7 mouse cellular contexts compared by ENCODE assay signal in genomic region chr7:28888701-28889161, GRCm38 (mm10). TPM values are rescaled to one million over a fixed set of nuclear protein-coding genes. Genes with fewer than 3 reads are reported as not detected.
DNase-seq lines count a peak whose midpoint lies in the region; ATAC-seq and TF ChIP-seq lines count a peak whose summit lies in the region.

No protein-coding gene starts in this region.

- peak overlapping the region; percentile 59 for H3K4me2 ChIP-seq in lung, embryonic 15.5 days
- H3K4me2 ChIP-seq in intestine, embryonic 14.5 days (ENCODE audit: low read length), result peak overlapping the region; percentile 45
- peak overlapping the region; percentile 58 for H3K4me2 ChIP-seq in neural tube, embryonic 15.5 days

- TF ChIP-seq POLR2A in lung, adult 2 months (IDR thresholded peaks at IDR 0.05; ENCODE audit: borderline replicate concordance, extremely low read depth, low read depth, low read length), result no peak

- no peak for ATAC-seq in lung, embryonic 15.5 days (ENCODE audit: borderline replicate concordance, extremely low read depth, low FRiP score, low TSS enrichment)
- peak; percentile 17; the same call in 1 of the 2 replicates for ATAC-seq in intestine, embryonic 14.5 days (replicated peaks; ENCODE audit: low FRiP score, low TSS enrichment, low read depth)
- peak; percentile 65 for ATAC-seq in neural tube, embryonic 15.5 days (ENCODE audit: low FRiP score)

- H3K9ac ChIP-seq in lung, embryonic 15.5 days, result no peak overlapping the region
- no peak overlapping the region; the same call in 1 of the 2 replicates for H3K9ac ChIP-seq in intestine, embryonic 14.5 days (ENCODE audit: low read length)
- H3K9ac ChIP-seq in neural tube, embryonic 15.5 days (replicated peaks), result 0 out of 2 replicates have a peak overlapping the region, but pooled peaks have one; percentile 4

- H3K27ac ChIP-seq in lung, embryonic 15.5 days, result no peak overlapping the region
- 0 out of 2 replicates have a peak overlapping the region, but pooled peaks have one; percentile 16 for H3K27ac ChIP-seq in forebrain, embryonic 10.5 days
- no peak overlapping the region for H3K27ac ChIP-seq in intestine, embryonic 14.5 days (ENCODE audit: low read depth)
- H3K27ac ChIP-seq in neural tube, embryonic 15.5 days (replicated peaks), result no peak overlapping the region

- peaks cover 51% of the 10 kb centered on the region for H3K27me3 ChIP-seq in lung, embryonic 15.5 days
- H3K27me3 ChIP-seq in forebrain, embryonic 10.5 days (ENCODE audit: poor library complexity, severe bottlenecking), result peaks cover 53% of the 10 kb centered on the region
- peaks cover 30% of the 10 kb centered on the region for H3K27me3 ChIP-seq in intestine, embryonic 14.5 days (replicated peaks; ENCODE audit: control insufficient read depth, insufficient read depth, low read length)
- peaks cover 36% of the 10 kb centered on the region for H3K27me3 ChIP-seq in neural tube, embryonic 15.5 days (replicated peaks)

- peaks cover 26% of the 10 kb centered on the region for H3K36me3 ChIP-seq in lung, embryonic 15.5 days
- peaks cover 32% of the 10 kb centered on the region for H3K36me3 ChIP-seq in forebrain, embryonic 10.5 days (replicated peaks)
- peaks cover 28% of the 10 kb centered on the region for H3K36me3 ChIP-seq in intestine, embryonic 14.5 days (ENCODE audit: control insufficient read depth, insufficient read depth, low read length)
- H3K36me3 ChIP-seq in neural tube, embryonic 15.5 days, result peaks cover 25% of the 10 kb centered on the region

- no peaks in the 10 kb centered on the region for H3K9me3 ChIP-seq in lung, embryonic 15.5 days
- no peaks in the 10 kb centered on the region for H3K9me3 ChIP-seq in forebrain, embryonic 10.5 days
- no peaks in the 10 kb centered on the region for H3K9me3 ChIP-seq in intestine, embryonic 14.5 days (ENCODE audit: control insufficient read depth, low read length)
- no peaks in the 10 kb centered on the region for H3K9me3 ChIP-seq in neural tube, embryonic 15.5 days (replicated peaks)

- WGBS in lung, embryonic 15.5 days, result 1% methylated on average over 27 of the region's 27 CpGs
- 7% methylated on average over 27 of the region's 27 CpGs for WGBS in lung, adult 2 months
- WGBS in forebrain, embryonic 10.5 days, result 3% methylated on average over 27 of the region's 27 CpGs
- 4% methylated on average over 26 of the region's 27 CpGs for WGBS in intestine, embryonic 14.5 days
- 3% methylated on average over 27 of the region's 27 CpGs for WGBS in neural tube, embryonic 15.5 days

- H3K4me3 ChIP-seq in lung, embryonic 15.5 days, result peak overlapping the region; percentile 27
- no peak overlapping the region for H3K4me3 ChIP-seq in lung, adult 2 months (replicated peaks; ENCODE audit: extremely low read depth, low read depth, low read length)
- peak overlapping the region; percentile 48 for H3K4me3 ChIP-seq in forebrain, embryonic 10.5 days
- peak overlapping the region; percentile 25 for H3K4me3 ChIP-seq in intestine, embryonic 14.5 days (ENCODE audit: low read depth, low read length)
- H3K4me3 ChIP-seq in neural tube, embryonic 15.5 days (replicated peaks), result peak overlapping the region; percentile 41

- H3K4me1 ChIP-seq in lung, embryonic 15.5 days, result peaks cover 10% of the 10 kb centered on the region
- 0 out of 2 replicates have a peak, but pooled peaks cover 2% of the 10 kb centered on the region for H3K4me1 ChIP-seq in lung, adult 2 months (ENCODE audit: control insufficient read depth, insufficient read depth, low read length)
- peaks cover 16% of the 10 kb centered on the region for H3K4me1 ChIP-seq in forebrain, embryonic 10.5 days
- peaks cover 4% of the 10 kb centered on the region; the same call in 1 of the 2 replicates for H3K4me1 ChIP-seq in intestine, embryonic 14.5 days (replicated peaks; ENCODE audit: control insufficient read depth, insufficient read depth, low read length)
- H3K4me1 ChIP-seq in neural tube, embryonic 15.5 days, result peaks cover 8% of the 10 kb centered on the region

- no peak for TF ChIP-seq CTCF in lung, adult 2 months (IDR thresholded peaks at IDR 0.05; ENCODE audit: insufficient read depth, low read length)

- DNase-seq in lung, adult 2 months, result no peak
- DNase-seq in forebrain, embryonic 10.5 days (ENCODE audit: extremely low spot score, low spot score), result no peak
- peak; percentile 64 for DNase-seq in intestine, embryonic 14.5 days (ENCODE audit: low spot score)
- no peak for DNase-seq in adrenal gland, adult 18-20 months (ENCODE audit: low spot score in 2 of 2)
- no peak for DNase-seq in B cell, adult 2 months

RNA-seq across cellular contexts. Expression of gene Capn12, which starts 7.5 kb away (rescaled TPM):
- polyA plus RNA-seq in lung, embryonic 15.5 days (2015; fragmentation: Nextera tagmentation; extraction: Ambion mirVana), result 0.29 and 0.42 TPM in 2 replicates
- 0.05 and 1.3 TPM in 2 replicates for polyA plus RNA-seq in lung, adult 2 months (2012; rRNA removed)
- 0.21 and 0.43 TPM in 2 replicates for polyA plus RNA-seq in forebrain, embryonic 10.5 days (2016; fragmentation: Nextera tagmentation; extraction: Ambion mirVana)
- 0.23 and 0.44 TPM in 2 replicates for polyA plus RNA-seq in intestine, embryonic 14.5 days (2014; fragmentation: Nextera tagmentation; extraction: Ambion mirVana)
- 0.35 and 0.60 TPM in 2 replicates for polyA plus RNA-seq in neural tube, embryonic 15.5 days (2015; fragmentation: Nextera tagmentation; extraction: Ambion mirVana)
- total RNA-seq in adrenal gland, adult 18-20 months (2021), result under 1 TPM; 0.16 to 0.17 TPM

RNA-seq across cellular contexts. Expression of gene Lgals7, which starts 25.1 kb away (rescaled TPM):
- 1.5 and 1.6 TPM in 2 replicates for polyA plus RNA-seq in lung, embryonic 15.5 days (2015; fragmentation: Nextera tagmentation; extraction: Ambion mirVana)
- polyA plus RNA-seq in lung, adult 2 months (2012; rRNA removed), result 2.2 and 314 TPM in 2 replicates
- 0.26 and 0.42 TPM in 2 replicates for polyA plus RNA-seq in forebrain, embryonic 10.5 days (2016; fragmentation: Nextera tagmentation; extraction: Ambion mirVana)
- 0.42 and 0.58 TPM in 2 replicates for polyA plus RNA-seq in intestine, embryonic 14.5 days (2014; fragmentation: Nextera tagmentation; extraction: Ambion mirVana)
- polyA plus RNA-seq in neural tube, embryonic 15.5 days (2015; fragmentation: Nextera tagmentation; extraction: Ambion mirVana), result 3.3 and 4.8 TPM in 2 replicates
- under 1 TPM in 1 of 2 experiments, not detected in 1; 0.54 TPM for total RNA-seq in adrenal gland, adult 18-20 months (2021)

RNA-seq across cellular contexts. Expression of gene Lgals4, which starts 55.1 kb away (rescaled TPM):
- polyA plus RNA-seq in lung, embryonic 15.5 days (2015; fragmentation: Nextera tagmentation; extraction: Ambion mirVana), result 6.7 and 9.2 TPM in 2 replicates
- 19.0 and 25.5 TPM in 2 replicates for polyA plus RNA-seq in lung, adult 2 months (2012; rRNA removed)
- 2.9 and 3.1 TPM in 2 replicates for polyA plus RNA-seq in forebrain, embryonic 10.5 days (2016; fragmentation: Nextera tagmentation; extraction: Ambion mirVana)
- polyA plus RNA-seq in intestine, embryonic 14.5 days (2014; fragmentation: Nextera tagmentation; extraction: Ambion mirVana), result 604 and 737 TPM in 2 replicates
- polyA plus RNA-seq in neural tube, embryonic 15.5 days (2015; fragmentation: Nextera tagmentation; extraction: Ambion mirVana), result 5.4 and 85.2 TPM in 2 replicates
- total RNA-seq in adrenal gland, adult 18-20 months (2021), result 10 to 100 TPM; 10.3 to 14.0 TPM
